Mouse (Mus musculus): ENCODE measurements around the gene Shisa8.

DNA sequence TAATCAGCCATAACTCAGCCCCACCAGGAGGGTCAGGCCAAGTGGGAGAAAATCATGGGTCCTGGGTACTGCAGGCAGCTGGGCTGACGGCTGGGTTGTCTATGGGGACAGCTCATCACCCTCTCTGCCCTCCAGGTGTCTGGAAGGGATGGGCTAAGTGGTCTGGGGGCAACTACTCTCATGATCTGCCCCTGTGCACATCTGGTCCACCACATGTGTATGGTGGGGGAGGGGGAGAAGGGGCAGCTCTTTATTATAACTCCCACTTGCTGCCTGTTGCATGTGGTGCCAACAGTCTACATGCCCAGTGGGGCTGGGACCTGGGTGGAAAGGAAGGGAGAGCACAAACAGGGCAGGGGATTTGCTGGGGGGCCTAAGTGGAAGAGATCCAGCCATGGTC, 1.8 kb downstream of the Shisa8 start:
- TF ChIP-seq CTCF (IDR thresholded peaks at IDR 0.05; ENCODE audit: control insufficient read depth, insufficient read depth, insufficient read length) (no peak), FOSL1 (IDR thresholded peaks at IDR 0.05; ENCODE audit: insufficient read depth, low read length, poor library complexity, severe bottlenecking) (no peak), USF1 (IDR thresholded peaks at IDR 0.05; ENCODE audit: low read depth) (no peak), MYOD1 (IDR thresholded peaks at IDR 0.05; ENCODE audit: control insufficient read depth, insufficient read length, low read depth) (no peak), MAX (IDR thresholded peaks at IDR 0.05) (no peak), CEBPB (IDR thresholded peaks at IDR 0.05; ENCODE audit: low read depth) (no peak), MYOG (IDR thresholded peaks at IDR 0.05; ENCODE audit: control insufficient read depth, extremely low read depth, insufficient read length) (no peak)
